9 mouse cellular contexts compared by ENCODE assay signal in the genomic region with DNA sequence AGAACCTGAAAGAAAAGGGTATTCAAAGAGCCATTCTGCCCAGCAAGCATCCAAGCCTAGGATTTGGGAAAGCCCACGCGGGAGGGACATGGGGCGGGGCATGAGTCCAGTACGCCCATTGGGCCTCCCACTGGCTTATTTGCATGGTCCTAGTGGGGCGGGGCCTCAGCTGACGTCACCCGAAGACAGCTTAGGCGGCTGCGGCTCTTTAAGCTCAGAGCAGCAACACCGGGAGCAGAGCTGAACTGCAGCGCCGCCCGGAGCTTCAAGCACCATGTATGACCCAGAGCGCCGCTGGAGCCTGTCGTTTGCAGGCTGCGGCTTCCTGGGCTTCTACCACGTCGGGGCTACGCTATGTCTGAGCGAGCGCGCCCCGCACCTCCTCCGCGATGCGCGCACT. TPM values are rescaled to one million over a fixed set of nuclear protein-coding genes. Genes with fewer than 3 reads are reported as not detected.
DNase-seq lines count a peak whose midpoint lies in the region; ATAC-seq and TF ChIP-seq lines count a peak whose summit lies in the region.
"Had no signal": no experiment of that assay in that cellular context is flagged by ENCODE, and none has a peak within 500 bp of the region (broad histone marks: within the 10 kb centered on the region; RNA-seq: fewer than 3 reads in every experiment).

A gene (plus strand): TSS at position 238 of the 400 bp plus-strand sequence.

- H3K4me1 ChIP-seq in cerebellum, adult 2 months (ENCODE audit: control insufficient read depth, insufficient read depth, low read length) = peaks cover 8% of the 10 kb centered on the region
- H3K4me1 ChIP-seq in forebrain, embryonic 16.5 days (replicated peaks; ENCODE audit: control insufficient read depth, insufficient read depth, low read length) = peaks cover 20% of the 10 kb centered on the region
- peaks cover 7% of the 10 kb centered on the region for H3K4me1 ChIP-seq in liver, postnatal 0 days (ENCODE audit: insufficient read depth)
- peaks cover 10% of the 10 kb centered on the region; the same call in 1 of the 2 replicates for H3K4me1 ChIP-seq in neural tube, embryonic 14.5 days (ENCODE audit: control insufficient read depth, insufficient read depth, low read length)

- peak within 1 kb of the TSS; percentile 83 for H3K4me2 ChIP-seq in forebrain, embryonic 16.5 days (ENCODE audit: low read length)
- H3K4me2 ChIP-seq in liver, postnatal 0 days (ENCODE audit: low read depth, low read length) = peak within 1 kb of the TSS; percentile 69
- H3K4me2 ChIP-seq in neural tube, embryonic 14.5 days (ENCODE audit: low read depth, low read length) = peak within 1 kb of the TSS; percentile 94

- peak within 1 kb of the TSS; percentile 70 for H3K9ac ChIP-seq in forebrain, embryonic 16.5 days (replicated peaks; ENCODE audit: low read depth, low read length)
- peak within 1 kb of the TSS; percentile 59 for H3K9ac ChIP-seq in liver, postnatal 0 days (replicated peaks)
- H3K9ac ChIP-seq in neural tube, embryonic 14.5 days (replicated peaks; ENCODE audit: low read depth, low read length) = peak within 1 kb of the TSS; percentile 71

- H3K9me3 ChIP-seq in forebrain, embryonic 16.5 days (ENCODE audit: control insufficient read depth, low read length) = no peaks in the 10 kb centered on the region
- no peaks in the 10 kb centered on the region for H3K9me3 ChIP-seq in liver, postnatal 0 days (ENCODE audit: low read length)
- H3K9me3 ChIP-seq in neural tube, embryonic 14.5 days (ENCODE audit: control insufficient read depth, low read length) = no peaks in the 10 kb centered on the region

- peak; percentile 97 for DNase-seq in ES-CJ7 (ENCODE audit: low read depth, low spot score)
- peak; percentile 98 for DNase-seq in cerebellum, adult 2 months
- peak; percentile 91 for DNase-seq in heart, postnatal 25 days (ENCODE audit: low spot score)
- DNase-seq in layer of hippocampus, adult 11-12 months (ENCODE audit: low spot score) = peak; percentile 97
- peak; percentile 90 for DNase-seq in liver, postnatal 0 days
- peak; percentile 97 for DNase-seq in testis, postnatal 10 days (ENCODE audit: low spot score)

- no peaks in the 10 kb centered on the region for H3K27me3 ChIP-seq in cerebellum, adult 2 months (ENCODE audit: control insufficient read depth, insufficient read depth, low read length)
- H3K27me3 ChIP-seq in forebrain, embryonic 16.5 days (replicated peaks; ENCODE audit: control insufficient read depth, insufficient read depth, low read length) = no peaks in the 10 kb centered on the region
- H3K27me3 ChIP-seq in liver, postnatal 0 days (ENCODE audit: insufficient read depth, low read length) = peaks cover 7% of the 10 kb centered on the region; the same call in 1 of the 2 replicates
- no peaks in the 10 kb centered on the region for H3K27me3 ChIP-seq in neural tube, embryonic 14.5 days (ENCODE audit: control insufficient read depth, insufficient read depth, low read length)

- peak within 1 kb of the TSS; percentile 69 for H3K4me3 ChIP-seq in cerebellum, adult 2 months (replicated peaks; ENCODE audit: insufficient read depth, low read depth, low read length)
- H3K4me3 ChIP-seq in forebrain, embryonic 16.5 days (replicated peaks; ENCODE audit: low read length) = peak within 1 kb of the TSS; percentile 67
- peak within 1 kb of the TSS; percentile 44 for H3K4me3 ChIP-seq in liver, postnatal 0 days (ENCODE audit: low read depth, low read length)
- H3K4me3 ChIP-seq in neural tube, embryonic 14.5 days (ENCODE audit: low read depth, low read length) = peak within 1 kb of the TSS; percentile 53

- WGBS in cerebellum, adult 2 months = under 1% methylated on average over 28 of the region's 28 CpGs
- WGBS in forebrain, embryonic 16.5 days = under 1% methylated on average over 28 of the region's 28 CpGs
- under 1% methylated on average over 26 of the region's 28 CpGs for WGBS in liver, postnatal 0 days (ENCODE audit: insufficient replicate concordance)
- WGBS in neural tube, embryonic 14.5 days = under 1% methylated on average over 28 of the region's 28 CpGs

- intact Hi-C loops in heart, postnatal 25 days (cut with DNase I) = loop anchor here (2.0 to 5.0 kb wide), 2 partner anchors 43 to 95 kb away; no protein-coding TSS in a partner anchor

- peak; percentile 98 for TF ChIP-seq POLR2A in cerebellum, adult 2 months (IDR thresholded peaks at IDR 0.05; ENCODE audit: borderline replicate concordance, insufficient read depth, low read length)

- H3K36me3 ChIP-seq in forebrain, embryonic 16.5 days (ENCODE audit: control insufficient read depth, insufficient read depth) = no peaks in the 10 kb centered on the region
- H3K36me3 ChIP-seq in liver, postnatal 0 days (replicated peaks; ENCODE audit: insufficient read depth, low read length) = no peaks in the 10 kb centered on the region
- no peaks in the 10 kb centered on the region for H3K36me3 ChIP-seq in neural tube, embryonic 14.5 days (ENCODE audit: control insufficient read depth, insufficient read depth, low read length)

- peak; percentile 99 for ATAC-seq in forebrain, embryonic 16.5 days
- ATAC-seq in liver, postnatal 0 days = peak; percentile 89
- peak; percentile 96 for ATAC-seq in neural tube, embryonic 14.5 days (ENCODE audit: low read depth)

- H3K27ac ChIP-seq in cerebellum, adult 2 months (ENCODE audit: insufficient read depth, low read length) = peak within 1 kb of the TSS; percentile 83
- H3K27ac ChIP-seq in forebrain, embryonic 16.5 days (ENCODE audit: low read length) = peak within 1 kb of the TSS; percentile 62
- H3K27ac ChIP-seq in liver, postnatal 0 days (ENCODE audit: low read depth) = peak within 1 kb of the TSS; percentile 66
- peak within 1 kb of the TSS; percentile 80 for H3K27ac ChIP-seq in neural tube, embryonic 14.5 days (ENCODE audit: low read depth, low read length)
- H3K27ac ChIP-seq: macrophage had no signal

- TF ChIP-seq CTCF in cerebellum, adult 2 months (IDR thresholded peaks at IDR 0.05; ENCODE audit: borderline replicate concordance, insufficient read depth, low read depth, low read length) = no peak; the same call in 1 of the 2 replicates
- TF ChIP-seq CTCF in liver, postnatal 0 days (IDR thresholded peaks at IDR 0.05; ENCODE audit: low read depth) = peak; percentile 51

- TF ChIP-seq EP300 in liver, postnatal 0 days (IDR thresholded peaks at IDR 0.05; ENCODE audit: low read depth) = no peak

RNA-seq across cellular contexts. Expression of the gene that starts here (rescaled TPM):
- polyA plus RNA-seq in cerebellum, adult 2 months (2012; rRNA removed) = 39.9 and 47.9 TPM in 2 replicates
- 5.1 and 5.3 TPM in 2 replicates for polyA plus RNA-seq in forebrain, embryonic 16.5 days (2015; fragmentation: Nextera tagmentation; extraction: Ambion mirVana)
- total RNA-seq in heart, postnatal 25 days (2021) = 1 to 10 TPM; 4.2 to 6.4 TPM
- 1.0 and 1.9 TPM in 2 replicates for polyA plus RNA-seq in liver, postnatal 0 days (2015; fragmentation: Nextera tagmentation; extraction: Ambion mirVana)
- 6.0 and 6.1 TPM in 2 replicates for polyA plus RNA-seq in neural tube, embryonic 14.5 days (2014; fragmentation: Nextera tagmentation; extraction: Ambion mirVana)
- polyA plus RNA-seq: macrophage had no signal

Comparison
In these comparisons a context has a peak if more than half of its experiments do, and no peak if none do; other contexts are left out.
1. Peak in every context shown above with its lines: DNase-seq, ATAC-seq, H3K4me3 ChIP-seq and H3K27ac ChIP-seq.